Mouse (Mus musculus) macrophage (primary cell): Measurements from ENCODE around the gene Gm9903. TPM values are rescaled to one million over a fixed set of nuclear protein-coding genes. Genes with fewer than 3 reads are reported as not detected.
A peak's percentile ranks its signal among the peaks of the same experiment; 100 is the strongest.

ENCODE experiments used
- H3K27ac ChIP-seq: fragments of 350-480 bp; formaldehyde crosslinking; 2 replicates; pipeline ENCODE4 v1.9.0; 2021
- H3K36me3 ChIP-seq: fragments of 350-480 bp; formaldehyde crosslinking; 2 replicates; pipeline ENCODE4 v1.9.0; 2021; ENCODE audit errors: inconsistent target
- H3K4me3 ChIP-seq: fragments of 350-480 bp; formaldehyde crosslinking; 2 replicates; pipeline ENCODE4 v1.9.0; 2021; ENCODE audit errors: inconsistent target
- H3K79me2 ChIP-seq: fragments of 350-480 bp; formaldehyde crosslinking; 2 replicates; pipeline ENCODE4 v1.9.0; 2021; ENCODE audit errors: inconsistent target
- WGBS: methylation state at CpG from one replicate; pipeline ENCODE4 v1.1.7; 2026; ENCODE audit warnings: inconsistent platforms; ENCODE audit not compliant: missing documents; 5-methylcytosine and 5-hydroxymethylcytosine counted together
- polyA plus RNA-seq: library from polyadenylated mRNA; stranded (reverse); fragments of 250-400 nt; gene quantifications from 3 replicates; pipeline ENCODE4 v1.2.4, GENCODE M21; 2018; ENCODE audit warnings: inconsistent platforms

Gm9903 gene
- polyA plus RNA-seq, 1 experiment from 2014 or later, result 0.10 TPM

DNA sequence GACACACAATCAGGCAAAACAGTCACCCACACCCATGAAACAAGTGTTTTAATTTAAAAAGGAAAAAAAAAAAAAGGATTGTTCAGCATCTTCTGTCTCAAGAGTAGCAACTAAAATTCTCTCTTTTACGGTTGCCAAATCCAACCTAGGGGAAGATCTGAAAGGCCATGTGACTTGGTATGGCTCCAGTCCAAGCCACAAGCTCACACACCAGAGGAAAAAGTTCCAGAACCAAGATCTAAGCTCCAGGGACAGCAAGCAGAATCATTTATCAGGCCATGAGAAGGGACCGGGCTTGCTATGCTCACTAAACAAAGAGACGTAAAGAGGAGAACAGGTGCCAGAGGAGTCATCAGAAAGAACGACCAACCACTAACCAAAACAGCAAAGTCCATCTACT lies 1.8 kb upstream of the Gm9903 start:
- WGBS, result 6% methylated on average over 4 of the region's 4 CpGs
- Histone ChIP-seq H3K36me3 (no peaks in the 10 kb centered on the region), H3K4me3 (peak overlapping the region; percentile 60), H3K27ac (peak overlapping the region; percentile 61), H3K79me2 (peaks cover 47% of the 10 kb centered on the region)

DNA sequence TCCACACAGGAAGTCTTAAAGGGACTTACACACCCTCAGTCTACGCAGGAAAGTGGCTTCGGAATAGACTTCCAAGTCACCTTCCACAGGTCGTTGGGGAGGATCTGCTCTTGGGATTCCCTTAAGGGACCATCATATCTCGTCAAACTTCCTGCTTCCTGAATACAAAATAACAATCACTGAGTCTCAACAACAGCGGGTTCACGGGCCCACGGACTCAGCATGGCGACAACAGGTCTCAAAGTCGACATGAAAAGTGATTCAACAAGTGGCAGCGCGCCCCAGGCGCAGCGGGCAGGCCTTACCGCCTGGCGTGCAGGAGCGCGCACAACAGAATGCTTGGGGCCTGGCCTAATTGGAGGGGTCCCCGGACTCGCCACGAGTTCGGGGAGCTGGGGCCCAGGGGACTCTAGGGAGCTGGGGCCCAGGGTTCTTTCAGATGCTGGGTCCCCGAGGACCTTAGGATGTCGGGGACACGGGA lies 865 bp upstream of the Gm9903 start:
- WGBS, result under 1% methylated on average over 24 of the region's 24 CpGs
- Histone ChIP-seq H3K27ac (peak overlapping the region; percentile 61), H3K36me3 (no peaks in the 10 kb centered on the region), H3K4me3 (peak overlapping the region; percentile 60), H3K79me2 (peaks cover 38% of the 10 kb centered on the region)

DNA sequence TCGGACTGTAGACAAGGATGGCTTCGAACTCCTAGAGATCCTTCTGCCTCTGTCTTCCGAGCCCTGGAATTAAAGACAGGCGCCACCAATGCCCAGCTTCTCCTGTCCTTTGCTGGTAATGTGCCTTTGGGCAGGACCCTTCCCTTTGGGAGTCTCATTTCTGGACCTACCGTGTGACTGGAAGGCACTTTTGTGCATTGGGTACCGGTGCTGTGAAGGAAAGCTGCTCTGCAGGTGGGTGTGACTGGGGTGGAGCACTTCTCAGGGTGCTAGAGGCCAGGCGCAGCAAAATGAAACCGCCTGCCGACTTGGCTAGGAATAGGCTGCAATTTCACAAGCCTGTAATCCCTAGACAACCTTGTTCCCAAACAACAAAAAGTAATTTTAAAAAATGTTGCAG lies 336 bp downstream of the Gm9903 start:
- peak overlapping the region; percentile 56 for H3K4me3 ChIP-seq
- H3K79me2 ChIP-seq, result peaks cover 27% of the 10 kb centered on the region
- 4% methylated on average over 9 of the region's 9 CpGs for WGBS
- H3K36me3 ChIP-seq, result no peaks in the 10 kb centered on the region
- H3K27ac ChIP-seq, result peak overlapping the region; percentile 29

- H3K36me3 ChIP-seq, result no peaks in the 10 kb centered on the region
- WGBS, result 65% methylated on average over 4 of the region's 4 CpGs
- H3K79me2 ChIP-seq, result peaks cover 22% of the 10 kb centered on the region
- 0 out of 2 replicates have a peak overlapping the region, but pooled peaks have one; percentile 29 for H3K27ac ChIP-seq
- peak overlapping the region; percentile 56; the same call in 1 of the 2 replicates for H3K4me3 ChIP-seq
These were observed 890 bp downstream of the Gm9903 start for GRCm38 (mm10) chr5:33630615-33631014.

DNA sequence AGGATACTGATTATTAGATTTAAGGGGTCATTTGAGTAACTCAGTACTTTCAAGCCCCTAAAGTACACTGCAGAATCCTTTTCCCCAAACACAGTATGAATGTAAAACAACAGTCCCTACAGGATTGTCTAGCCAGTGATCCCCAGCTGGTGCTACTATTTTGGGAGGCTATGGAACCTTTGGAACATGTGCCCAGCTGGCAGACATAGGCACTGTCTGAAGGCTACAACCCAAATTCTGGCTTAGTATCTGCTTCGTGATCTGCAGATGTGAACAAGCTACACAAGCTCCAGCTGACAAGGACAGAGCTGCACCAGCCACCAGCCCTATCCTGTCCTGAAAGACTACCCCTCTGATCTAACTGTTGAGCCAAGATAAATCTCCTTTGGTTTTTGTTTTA lies 2.8 kb downstream of the Gm9903 start:
- Histone ChIP-seq H3K79me2 (peaks cover 3% of the 10 kb centered on the region; the same call in 1 of the 2 replicates), H3K27ac (no peak overlapping the region), H3K4me3 (no peak overlapping the region), H3K36me3 (no peaks in the 10 kb centered on the region)
- 100% methylated on average over 1 of the region's 1 CpGs for WGBS

GRCm38 (mm10) chr5:33635361-33635760 lies 5.6 kb downstream of the Gm9903 start:
- H3K36me3 ChIP-seq, result peaks cover 8% of the 10 kb centered on the region; the same call in 1 of the 2 replicates
- H3K79me2 ChIP-seq, result no peaks in the 10 kb centered on the region
- H3K4me3 ChIP-seq, result no peak overlapping the region
- WGBS, result 93% methylated on average over 3 of the region's 3 CpGs
- no peak overlapping the region for H3K27ac ChIP-seq

- Histone ChIP-seq H3K27ac (no peak overlapping the region), H3K4me3 (no peak overlapping the region), H3K79me2 (no peaks in the 10 kb centered on the region), H3K36me3 (peaks cover 21% of the 10 kb centered on the region; the same call in 1 of the 2 replicates)
- WGBS, result 90% methylated on average over 3 of the region's 3 CpGs
These were observed 8.1 kb downstream of the Gm9903 start for GRCm38 (mm10) chr5:33637606-33638350.

GRCm38 (mm10) chr5:33638826-33639225 lies 9.1 kb downstream of the Gm9903 start:
- H3K27ac ChIP-seq, result no peak overlapping the region
- H3K36me3 ChIP-seq, result peaks cover 32% of the 10 kb centered on the region
- H3K79me2 ChIP-seq, result no peaks in the 10 kb centered on the region
- 77% methylated on average over 4 of the region's 4 CpGs for WGBS
- H3K4me3 ChIP-seq, result no peak overlapping the region

DNA sequence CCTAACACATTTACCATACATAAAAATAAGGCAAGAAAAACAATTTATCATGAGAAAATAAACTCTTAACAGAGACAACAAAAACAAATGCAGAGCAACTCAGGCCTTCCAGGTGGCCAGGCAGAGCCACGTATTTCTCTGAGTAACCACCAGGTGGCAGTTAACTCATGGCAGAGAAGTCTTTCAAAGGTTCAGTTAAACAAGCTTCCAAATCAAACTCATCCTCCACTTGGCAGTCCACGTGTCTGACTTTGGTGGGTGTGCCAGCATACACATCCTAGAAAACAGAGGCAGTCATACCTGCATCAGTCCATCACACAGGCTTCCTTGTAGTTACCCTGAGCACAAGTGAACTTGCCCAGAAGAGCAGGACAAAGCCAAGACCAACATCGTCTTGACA lies 10.9 kb downstream of the Gm9903 start:
- no peak overlapping the region for H3K27ac ChIP-seq
- no peak overlapping the region for H3K4me3 ChIP-seq
- H3K36me3 ChIP-seq, result peaks cover 45% of the 10 kb centered on the region
- H3K79me2 ChIP-seq, result peaks cover 1% of the 10 kb centered on the region
- WGBS, result 47% methylated on average over 3 of the region's 3 CpGs

- WGBS, result 29% methylated on average over 2 of the region's 2 CpGs
- peak overlapping the region; percentile 74 for H3K4me3 ChIP-seq
- peaks cover 72% of the 10 kb centered on the region for H3K79me2 ChIP-seq
- H3K36me3 ChIP-seq, result peaks cover 30% of the 10 kb centered on the region
- peak overlapping the region; percentile 88 for H3K27ac ChIP-seq
These were observed 21.3 kb downstream of the Gm9903 start for GRCm38 (mm10) chr5:33651017-33651416.

GRCm38 (mm10) chr5:33651541-33651920 lies 21.8 kb downstream of the Gm9903 start:
- Histone ChIP-seq H3K27ac (peak overlapping the region; percentile 88), H3K36me3 (peaks cover 25% of the 10 kb centered on the region), H3K4me3 (peak overlapping the region; percentile 74), H3K79me2 (peaks cover 72% of the 10 kb centered on the region)
- 3% methylated on average over 11 of the region's 11 CpGs for WGBS

- H3K4me3 ChIP-seq, result peak within 1 kb of the TSS; percentile 74
- under 1% methylated on average over 80 of the region's 82 CpGs for WGBS
- peaks cover 25% of the 10 kb centered on the region for H3K36me3 ChIP-seq
- H3K79me2 ChIP-seq, result peaks cover 72% of the 10 kb centered on the region
- H3K27ac ChIP-seq, result peak within 1 kb of the TSS; percentile 88
These were observed 22.4 kb downstream of the Gm9903 start, which contains the start of gene Slbp for GRCm38 (mm10) chr5:33651921-33652782. Gene Slbp, minus strand, starts transcription at chr5:33652574.

DNA sequence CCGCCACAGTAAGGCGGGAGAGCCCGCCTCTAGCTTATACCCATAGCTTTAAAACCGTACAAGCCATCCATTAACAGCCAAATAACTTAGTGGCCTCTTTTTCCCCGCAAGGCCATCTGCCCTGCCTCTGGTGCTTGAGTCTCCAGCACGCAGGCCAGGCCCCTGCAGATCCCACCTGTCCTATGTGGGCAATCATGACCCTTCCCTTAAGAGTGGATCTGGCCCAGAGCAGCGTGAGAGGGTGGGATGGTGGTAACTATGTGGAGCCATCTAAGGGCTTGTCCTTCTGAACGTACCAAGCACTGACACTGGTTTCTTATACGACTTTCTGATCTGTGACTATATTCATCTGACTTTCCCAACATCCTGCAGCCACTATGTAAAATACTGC lies 23.1 kb downstream of the Gm9903 start:
- 17% methylated on average over 9 of the region's 9 CpGs for WGBS
- Histone ChIP-seq H3K79me2 (peaks cover 67% of the 10 kb centered on the region), H3K4me3 (no peak overlapping the region), H3K36me3 (peaks cover 25% of the 10 kb centered on the region), H3K27ac (peak overlapping the region; percentile 88; the same call in 1 of the 2 replicates)

GRCm38 (mm10) chr5:33654424-33654823 lies 24.7 kb downstream of the Gm9903 start:
- Histone ChIP-seq H3K27ac (no peak overlapping the region), H3K79me2 (peaks cover 60% of the 10 kb centered on the region), H3K36me3 (peaks cover 20% of the 10 kb centered on the region; the same call in 1 of the 2 replicates), H3K4me3 (no peak overlapping the region)
- WGBS, result 95% methylated on average over 13 of the region's 13 CpGs
